Mouse (Mus musculus) hindbrain, embryonic 16.5 days (tissue): ENCODE measurements at regions not wholly inside any gene's neighbourhood (a gene's known extent, or its start where the extent isn't known, plus 50 kb on each side); places are given as distances from the start of the nearest gene placed in this dataset.

Source experiments
- ATAC-seq: fragments of 200-750 bp; cut with Nextera tagmentation; 2 replicates; pipeline ENCODE4 v1.8.0; 2017; ENCODE audit warnings: moderate TSS enrichment, moderate library complexity
- H3K27ac ChIP-seq: fragments of 300-500 bp; sonication (generic); 2 replicates; pipeline ENCODE4 v1.5.1; 2014; ENCODE audit warnings: low read depth, mild to moderate bottlenecking, control low read depth, low read length, moderate library complexity
- H3K27me3 ChIP-seq: fragments of 300-500 bp; sonication (generic); replicated peaks from 2 replicates; pipeline ENCODE4 v1.6.1; 2014; ENCODE audit warnings: low read length; ENCODE audit not compliant: control insufficient read depth, insufficient read depth
- H3K36me3 ChIP-seq: fragments of 300-500 bp; sonication (generic); 2 replicates; pipeline ENCODE4 v1.6.1; 2014; ENCODE audit warnings: mild to moderate bottlenecking, low read length, moderate library complexity, mixed read lengths; ENCODE audit not compliant: control insufficient read depth, insufficient read depth
- H3K4me1 ChIP-seq: fragments of 300-500 bp; sonication (generic); 2 replicates; pipeline ENCODE4 v1.6.1; 2014; ENCODE audit warnings: low read depth, low read length; ENCODE audit not compliant: control insufficient read depth, insufficient read depth
- H3K4me2 ChIP-seq: fragments of 300-500 bp; sonication (generic); 2 replicates; pipeline ENCODE4 v1.6.1; 2014; ENCODE audit warnings: mild to moderate bottlenecking, low read length, control low read depth, moderate library complexity
- H3K4me3 ChIP-seq: fragments of 300-500 bp; sonication (generic); 2 replicates; pipeline ENCODE4 v1.5.1; 2014; ENCODE audit warnings: mild to moderate bottlenecking, low read length, control low read depth, moderate library complexity
- H3K9ac ChIP-seq: fragments of 300-500 bp; sonication (generic); 2 replicates; pipeline ENCODE4 v1.6.1; 2014; ENCODE audit warnings: low read depth, mild to moderate bottlenecking, control low read depth, low read length, moderate library complexity
- H3K9me3 ChIP-seq: fragments of 300-500 bp; sonication (generic); 2 replicates; pipeline ENCODE4 v1.6.1; 2014; ENCODE audit warnings: mild to moderate bottlenecking, low read length, moderate library complexity; ENCODE audit not compliant: control insufficient read depth
- WGBS: fragments of 180-500 bp; shearing (Covaris S2); extraction: QIAGEN DNeasy Blood & Tissue Kit; methylation state at CpG from one replicate; pipeline ENCODE4 v1.1.7; 2014; 5-methylcytosine and 5-hydroxymethylcytosine counted together

- Histone ChIP-seq H3K27me3 (no peaks in the 10 kb centered on the region), H3K4me3 (no peak overlapping the region), H3K4me1 (peaks cover 18% of the 10 kb centered on the region), H3K27ac (no peak overlapping the region), H3K36me3 (no peaks in the 10 kb centered on the region), H3K9me3 (no peaks in the 10 kb centered on the region), H3K9ac (no peak overlapping the region), H3K4me2 (peak overlapping the region; percentile 43)
- ATAC-seq, result peak; percentile 78
- WGBS, result 9% methylated on average over 18 of the region's 18 CpGs
Measured at GRCm38 (mm10) chr11:24286129-24287108, 208.6 kb downstream of the Bcl11a start.

GRCm38 (mm10) chr11:24293209-24293608 lies 215.4 kb downstream of the Bcl11a start:
- no peaks in the 10 kb centered on the region for H3K27me3 ChIP-seq
- no peaks in the 10 kb centered on the region for H3K36me3 ChIP-seq
- no peaks in the 10 kb centered on the region for H3K9me3 ChIP-seq
- no peak overlapping the region for H3K4me2 ChIP-seq
- no peaks in the 10 kb centered on the region for H3K4me1 ChIP-seq
- ATAC-seq, result no peak
- no peak overlapping the region for H3K9ac ChIP-seq
- H3K4me3 ChIP-seq, result no peak overlapping the region
- no peak overlapping the region for H3K27ac ChIP-seq
- WGBS, result 65% methylated on average over 3 of the region's 3 CpGs

DNA sequence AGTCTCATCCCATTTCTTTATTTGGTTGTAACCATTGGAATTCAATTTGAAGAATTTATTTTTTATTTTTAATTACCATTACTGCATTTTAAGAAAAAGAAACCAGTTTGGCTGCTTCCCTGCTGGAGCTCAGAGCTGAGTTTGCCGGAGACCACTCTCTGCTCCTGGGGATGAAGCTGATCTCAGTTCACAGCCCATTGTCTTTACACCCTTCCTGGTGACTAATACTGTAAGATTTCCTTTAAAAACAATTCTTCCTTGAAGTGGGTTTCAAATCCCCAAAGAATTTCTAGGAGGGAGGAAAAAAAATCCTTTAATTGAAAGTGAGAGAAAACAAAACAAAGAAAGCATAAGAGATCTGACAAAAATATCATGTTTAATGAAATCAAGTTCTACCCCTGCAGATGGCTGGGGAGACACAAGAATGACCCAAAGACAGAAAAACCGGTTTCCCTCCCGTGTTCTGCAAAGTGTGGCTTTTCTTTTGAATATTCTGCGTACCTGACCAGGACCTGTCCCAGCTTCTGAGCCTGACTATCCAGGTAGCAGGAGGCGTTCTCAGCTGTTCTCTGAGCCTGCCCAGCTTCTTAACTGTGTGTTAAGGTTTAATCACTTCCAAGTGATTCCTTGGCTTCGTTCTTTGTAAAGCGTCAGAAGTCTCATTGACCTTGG lies 216.1 kb downstream of the Bcl11a start:
- Histone ChIP-seq H3K9me3 (no peaks in the 10 kb centered on the region), H3K27me3 (no peaks in the 10 kb centered on the region), H3K4me1 (no peaks in the 10 kb centered on the region), H3K4me2 (no peak overlapping the region), H3K9ac (no peak overlapping the region), H3K27ac (no peak overlapping the region), H3K36me3 (no peaks in the 10 kb centered on the region), H3K4me3 (no peak overlapping the region)
- ATAC-seq, result no peak
- 79% methylated on average over 7 of the region's 7 CpGs for WGBS

GRCm38 (mm10) chr11:24296893-24297624 lies 219.2 kb downstream of the Bcl11a start:
- Histone ChIP-seq H3K36me3 (no peaks in the 10 kb centered on the region), H3K9me3 (no peaks in the 10 kb centered on the region), H3K27me3 (no peaks in the 10 kb centered on the region), H3K4me3 (no peak overlapping the region), H3K9ac (no peak overlapping the region), H3K4me2 (no peak overlapping the region), H3K4me1 (no peaks in the 10 kb centered on the region), H3K27ac (no peak overlapping the region)
- peak; percentile 38; the same call in 1 of the 2 replicates for ATAC-seq
- 31% methylated on average over 12 of the region's 12 CpGs for WGBS

DNA sequence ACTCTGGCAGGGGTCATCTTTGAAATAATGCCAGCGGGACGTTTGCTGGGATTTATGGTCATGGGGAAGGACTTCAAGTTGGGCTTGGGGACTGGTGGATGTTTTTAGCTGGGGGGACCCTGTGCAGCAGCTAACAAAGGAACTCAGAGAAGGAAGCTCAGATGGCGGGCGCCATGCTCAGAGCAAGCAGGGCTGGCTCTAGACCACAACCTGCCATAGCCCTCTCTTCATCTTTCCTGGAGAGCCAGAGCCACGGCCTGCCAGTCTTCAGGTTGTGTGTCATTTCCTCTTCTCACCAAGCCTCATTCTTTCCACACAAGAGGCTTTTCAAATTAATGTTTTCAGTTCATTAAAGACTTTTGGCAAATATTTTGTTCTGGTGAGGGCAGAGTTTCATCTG lies 219.9 kb downstream of the Bcl11a start:
- H3K27ac ChIP-seq, result no peak overlapping the region
- no peaks in the 10 kb centered on the region for H3K27me3 ChIP-seq
- H3K9me3 ChIP-seq, result no peaks in the 10 kb centered on the region
- 52% methylated on average over 5 of the region's 5 CpGs for WGBS
- H3K4me1 ChIP-seq, result no peaks in the 10 kb centered on the region
- no peak overlapping the region for H3K4me2 ChIP-seq
- H3K36me3 ChIP-seq, result no peaks in the 10 kb centered on the region
- no peak overlapping the region for H3K9ac ChIP-seq
- no peak overlapping the region for H3K4me3 ChIP-seq
- peak; percentile 3; the same call in 1 of the 2 replicates for ATAC-seq

GRCm38 (mm10) chr11:24300351-24300750 lies 222.5 kb downstream of the Bcl11a start:
- Histone ChIP-seq H3K9me3 (no peaks in the 10 kb centered on the region), H3K36me3 (no peaks in the 10 kb centered on the region), H3K27me3 (no peaks in the 10 kb centered on the region), H3K4me2 (no peak overlapping the region), H3K4me3 (no peak overlapping the region), H3K27ac (no peak overlapping the region), H3K4me1 (peaks cover 4% of the 10 kb centered on the region; the same call in 1 of the 2 replicates), H3K9ac (no peak overlapping the region)
- no peak for ATAC-seq
- WGBS, result 90% methylated on average over 4 of the region's 4 CpGs

GRCm38 (mm10) chr11:24301201-24301600 lies 223.3 kb downstream of the Bcl11a start:
- no peak for ATAC-seq
- no peak overlapping the region for H3K9ac ChIP-seq
- no peak overlapping the region for H3K4me3 ChIP-seq
- no peaks in the 10 kb centered on the region for H3K36me3 ChIP-seq
- H3K27ac ChIP-seq, result no peak overlapping the region
- H3K9me3 ChIP-seq, result no peaks in the 10 kb centered on the region
- no peaks in the 10 kb centered on the region; the same call in 1 of the 2 replicates for H3K27me3 ChIP-seq
- no peak overlapping the region for H3K4me2 ChIP-seq
- WGBS, result 76% methylated on average over 3 of the region's 3 CpGs
- H3K4me1 ChIP-seq, result peaks cover 5% of the 10 kb centered on the region; the same call in 1 of the 2 replicates

DNA sequence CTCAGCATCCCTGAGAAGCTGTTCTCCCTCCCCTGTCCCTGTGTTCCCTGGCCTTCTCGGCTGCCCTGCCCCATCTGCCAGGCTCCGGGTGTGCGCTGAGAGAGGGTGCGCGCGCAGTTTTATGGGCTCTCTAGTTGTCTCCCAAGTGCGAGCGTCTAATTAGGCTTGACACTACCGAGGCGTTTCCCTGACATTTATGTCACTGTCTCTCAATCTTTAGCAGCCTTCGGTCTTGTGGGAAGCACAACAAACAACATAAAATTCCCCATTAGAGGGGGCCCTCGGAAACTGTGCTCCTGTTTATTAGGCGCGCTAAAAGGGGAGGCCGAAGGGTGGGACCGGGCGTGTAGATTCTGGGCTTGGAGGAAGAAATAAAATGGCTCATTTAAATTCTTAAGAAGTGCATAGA lies 227.3 kb downstream of the Bcl11a start:
- peak; percentile 86 for ATAC-seq
- Histone ChIP-seq H3K27ac (no peak overlapping the region), H3K4me3 (peak overlapping the region; percentile 34)

More for the DNA sequence above, 227.3 kb downstream of the Bcl11a start:
- no peaks in the 10 kb centered on the region; the same call in 1 of the 2 replicates for H3K27me3 ChIP-seq
- WGBS, result 1% methylated on average over 17 of the region's 17 CpGs
- H3K4me2 ChIP-seq, result peak overlapping the region; percentile 69
- H3K9ac ChIP-seq, result peak overlapping the region; percentile 46; the same call in 1 of the 2 replicates
- no peaks in the 10 kb centered on the region for H3K36me3 ChIP-seq
- peaks cover 5% of the 10 kb centered on the region; the same call in 1 of the 2 replicates for H3K4me1 ChIP-seq
- H3K9me3 ChIP-seq, result no peaks in the 10 kb centered on the region
